Mouse (Mus musculus): ENCODE data around the gene Fzd1.

DNA sequence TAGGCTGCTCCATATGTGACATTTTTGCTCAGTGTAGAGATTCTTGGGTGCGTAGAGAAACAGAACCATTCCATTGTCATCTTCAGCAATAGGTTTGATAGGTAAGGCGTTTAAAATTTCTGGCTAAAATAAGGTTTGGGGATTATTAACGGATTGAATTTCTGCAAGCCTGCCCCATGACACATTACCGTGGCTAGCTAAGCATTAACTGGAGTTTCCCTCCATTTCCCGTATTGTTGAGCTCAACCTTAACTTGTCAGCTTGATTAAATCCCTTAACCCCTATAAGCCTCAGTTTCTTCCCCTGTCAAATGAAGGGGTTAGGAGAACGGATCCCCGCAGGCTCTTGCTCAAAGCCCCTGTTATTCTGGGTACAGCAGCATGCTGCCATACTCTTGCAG lies 22.4 kb downstream of the Fzd1 start:
- no peak for TF ChIP-seq CTCF (IDR thresholded peaks at IDR 0.05; ENCODE audit: borderline replicate concordance, insufficient read depth, low read length)
- TF ChIP-seq POLR2A (IDR thresholded peaks at IDR 0.05; ENCODE audit: low read depth, low read length) = no peak
